Mouse (Mus musculus) liver, adult 2 months (tissue): Measurements from ENCODE around the gene Sh3rf3. TPM values are rescaled to one million over a fixed set of nuclear protein-coding genes. Genes with fewer than 3 reads are reported as not detected.

Source experiments
- DNase-seq: peaks from one replicate; pipeline ENCODE4 v3.0.0-alpha.2; 2011; ENCODE audit warnings: low read depth, low spot score; ENCODE audit errors: extremely low read depth
- H3K27ac ChIP-seq: fragments of 200-500 bp; replicated peaks from 2 replicates; pipeline ENCODE4 v1.5.1; 2012; ENCODE audit warnings: low read depth, mild to moderate bottlenecking, control low read depth, inconsistent platforms, low read length; ENCODE audit not compliant: insufficient read depth
- H3K27me3 ChIP-seq: fragments of 200-500 bp; 2 replicates; pipeline ENCODE4 v1.6.1; 2012; ENCODE audit warnings: mild to moderate bottlenecking, moderate library complexity, low read length, inconsistent platforms; ENCODE audit not compliant: control insufficient read depth, insufficient read depth
- H3K36me3 ChIP-seq: fragments of 200-500 bp; 2 replicates; pipeline ENCODE4 v1.6.1; 2012; ENCODE audit warnings: low read length, inconsistent platforms; ENCODE audit not compliant: control insufficient read depth, insufficient read depth
- H3K4me1 ChIP-seq: fragments of 200-500 bp; 2 replicates; pipeline ENCODE4 v1.6.1; 2011; ENCODE audit warnings: low read length; ENCODE audit not compliant: control insufficient read depth, insufficient read depth
- H3K4me3 ChIP-seq: fragments of 200-500 bp; 2 replicates; pipeline ENCODE4 v1.5.1; 2011; ENCODE audit warnings: low read depth, mild to moderate bottlenecking, control low read depth, low read length, moderate library complexity; ENCODE audit not compliant: insufficient read depth
- H3K79me2 ChIP-seq: fragments of 200-500 bp; 2 replicates; pipeline ENCODE4 v1.6.1; 2012; ENCODE audit warnings: inconsistent platforms, mild to moderate bottlenecking, low read length, moderate library complexity; ENCODE audit not compliant: control insufficient read depth, insufficient read depth
- H3K9ac ChIP-seq: fragments of 200-500 bp; 2 replicates; pipeline ENCODE4 v1.6.1; 2012; ENCODE audit warnings: low read depth, mild to moderate bottlenecking, control low read depth, inconsistent platforms, low read length
- CTCF ChIP-seq: fragments of 200-500 bp; IDR thresholded peaks from 2 replicates; pipeline ENCODE4 v1.5.1; 2011; ENCODE audit warnings: low read depth, low read length, control low read depth
- POLR2A ChIP-seq: fragments of 200-500 bp; IDR thresholded peaks from 2 replicates; pipeline ENCODE4 v1.6.1; 2011; ENCODE audit warnings: low read length, control low read depth; ENCODE audit not compliant: insufficient read depth; ENCODE audit errors: extremely low read depth
- WGBS: fragments of 180-500 bp; shearing (Covaris S2); methylation state at CpG from one replicate; pipeline ENCODE4 v1.1.7; 2018; 5-methylcytosine and 5-hydroxymethylcytosine counted together
- polyA plus RNA-seq: library from polyadenylated mRNA; depleted of rRNA; stranded (reverse); fragments of >200 nt; gene quantifications from 2 replicates; pipeline ENCODE4 v1.2.3, GENCODE M21; 2012
- total RNA-seq: library from RNA; depleted of rRNA; stranded (reverse); fragments of >200 nt; gene quantifications from 2 replicates; pipeline ENCODE4 v1.2.3, GENCODE M21; 2014

The Sh3rf3 gene
- total and polyA plus RNA-seq, 2 experiments, result not detected

- Histone ChIP-seq H3K27me3 (no peaks in the 10 kb centered on the region), H3K4me3 (no peak overlapping the region), H3K36me3 (no peaks in the 10 kb centered on the region), H3K4me1 (no peaks in the 10 kb centered on the region), H3K9ac (no peak overlapping the region), H3K27ac (no peak overlapping the region), H3K79me2 (no peaks in the 10 kb centered on the region)
- 65% methylated on average over 3 of the region's 3 CpGs for WGBS
- no peak for DNase-seq
- TF ChIP-seq CTCF (no peak), POLR2A (no peak)
These were observed 178.5 kb downstream of the Sh3rf3 start for GRCm38 (mm10) chr10:58991611-58992010.

DNA sequence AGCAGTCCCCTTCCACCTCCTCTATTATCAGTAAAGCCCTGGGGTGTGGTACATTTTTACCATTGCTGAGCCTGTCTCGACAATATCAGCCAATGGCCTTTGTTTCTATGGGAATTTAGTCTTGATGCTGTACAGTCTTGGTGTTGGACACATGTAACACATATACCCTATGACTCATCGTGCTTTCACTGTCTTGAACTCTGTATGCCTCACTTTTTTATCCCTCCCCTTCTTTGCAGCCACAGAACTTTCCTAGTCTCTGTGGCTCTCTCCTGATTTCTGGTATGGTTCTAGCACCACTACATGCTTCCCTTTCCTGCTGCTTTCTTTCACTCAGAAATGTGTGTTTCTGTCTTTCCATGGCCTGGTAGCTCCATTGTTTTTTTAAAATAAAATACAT lies 181.6 kb downstream of the Sh3rf3 start:
- Histone ChIP-seq H3K4me3 (no peak overlapping the region), H3K4me1 (no peaks in the 10 kb centered on the region), H3K27me3 (no peaks in the 10 kb centered on the region), H3K9ac (no peak overlapping the region), H3K36me3 (no peaks in the 10 kb centered on the region), H3K27ac (no peak overlapping the region), H3K79me2 (no peaks in the 10 kb centered on the region)
- 67% methylated on average over 2 of the region's 2 CpGs for WGBS
- no peak for TF ChIP-seq POLR2A
- no peak for TF ChIP-seq CTCF
- DNase-seq, result no peak

DNA sequence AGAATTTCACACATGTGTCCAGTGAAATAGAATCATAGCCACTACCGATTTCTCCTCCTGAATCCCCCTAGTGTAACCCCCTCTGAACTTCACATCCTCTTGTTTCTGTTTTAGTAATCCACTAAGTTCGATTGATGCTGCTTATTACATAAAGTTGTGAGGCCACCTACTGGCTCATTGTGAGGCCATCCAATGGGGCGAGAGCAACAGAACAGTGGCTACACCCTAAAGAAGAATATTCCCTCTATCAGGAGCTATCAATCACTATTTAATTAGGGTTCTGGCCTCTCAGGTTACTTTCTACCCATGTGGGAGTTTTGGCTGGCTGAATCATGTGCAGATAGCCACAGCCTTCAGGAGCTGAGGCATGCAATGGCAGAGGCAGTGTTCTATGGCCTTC lies 182.0 kb downstream of the Sh3rf3 start:
- WGBS, result 68% methylated on average over 3 of the region's 3 CpGs
- no peaks in the 10 kb centered on the region for H3K79me2 ChIP-seq
- no peak overlapping the region for H3K27ac ChIP-seq
- DNase-seq, result no peak
- H3K9ac ChIP-seq, result no peak overlapping the region
- no peak overlapping the region for H3K4me3 ChIP-seq
- no peaks in the 10 kb centered on the region for H3K4me1 ChIP-seq
- TF ChIP-seq POLR2A, result no peak
- TF ChIP-seq CTCF, result no peak
- H3K36me3 ChIP-seq, result no peaks in the 10 kb centered on the region
- H3K27me3 ChIP-seq, result no peaks in the 10 kb centered on the region

DNA sequence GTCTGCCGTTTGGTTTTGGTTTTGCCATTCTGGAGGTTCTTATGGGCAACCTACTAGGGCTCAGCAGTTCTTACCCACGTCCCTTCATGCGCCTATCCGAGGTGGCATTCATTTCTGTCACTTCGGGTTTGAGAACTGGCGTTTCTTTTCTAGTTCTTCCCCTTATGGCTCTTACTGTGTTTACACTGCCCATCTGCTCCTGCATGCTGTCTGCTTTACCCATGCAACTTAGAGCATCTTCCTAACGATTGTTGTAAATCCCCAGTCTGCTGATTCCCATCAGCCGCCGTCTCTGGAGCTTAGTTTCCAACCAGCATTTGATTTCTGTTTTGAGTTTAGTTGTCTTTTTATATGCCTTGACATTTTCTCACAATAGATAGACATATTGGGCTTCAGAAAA lies 189.2 kb downstream of the Sh3rf3 start:
- WGBS, result 90% methylated on average over 9 of the region's 9 CpGs
- Histone ChIP-seq H3K9ac (no peak overlapping the region), H3K27me3 (no peaks in the 10 kb centered on the region), H3K4me1 (no peaks in the 10 kb centered on the region), H3K4me3 (no peak overlapping the region), H3K27ac (no peak overlapping the region), H3K36me3 (no peaks in the 10 kb centered on the region), H3K79me2 (no peaks in the 10 kb centered on the region)
- no peak for DNase-seq
- TF ChIP-seq POLR2A, result no peak
- TF ChIP-seq CTCF, result no peak

- 83% methylated on average over 7 of the region's 7 CpGs for WGBS
These were observed 198.3 kb downstream of the Sh3rf3 start for GRCm38 (mm10) chr10:59011415-59011814.

GRCm38 (mm10) chr10:59013618-59014017 lies 200.5 kb downstream of the Sh3rf3 start:
- no peak overlapping the region for H3K27ac ChIP-seq
- H3K27me3 ChIP-seq, result no peaks in the 10 kb centered on the region
- no peaks in the 10 kb centered on the region for H3K36me3 ChIP-seq
- H3K9ac ChIP-seq, result no peak overlapping the region
- H3K4me1 ChIP-seq, result no peaks in the 10 kb centered on the region
- no peak overlapping the region for H3K4me3 ChIP-seq
- H3K79me2 ChIP-seq, result no peaks in the 10 kb centered on the region
- TF ChIP-seq POLR2A (no peak), CTCF (no peak)
- 88% methylated on average over 9 of the region's 9 CpGs for WGBS
- DNase-seq, result no peak

More at GRCm38 (mm10) chr10:59011415-59011814, 198.3 kb downstream of the Sh3rf3 start:
- no peaks in the 10 kb centered on the region for H3K36me3 ChIP-seq
- no peak for DNase-seq
- no peak overlapping the region for H3K9ac ChIP-seq
- H3K4me3 ChIP-seq, result no peak overlapping the region
- no peaks in the 10 kb centered on the region for H3K27me3 ChIP-seq
- no peaks in the 10 kb centered on the region for H3K4me1 ChIP-seq
- no peaks in the 10 kb centered on the region for H3K79me2 ChIP-seq
- H3K27ac ChIP-seq, result no peak overlapping the region
- TF ChIP-seq POLR2A (no peak), CTCF (no peak)
